Mouse (Mus musculus): ENCODE results near the gene Rsg1. TPM values are rescaled to one million over a fixed set of nuclear protein-coding genes. Genes with fewer than 3 reads are reported as not detected.

Gene Rsg1
- polyA plus RNA-seq, 1 experiment = 2.9 TPM

DNA sequence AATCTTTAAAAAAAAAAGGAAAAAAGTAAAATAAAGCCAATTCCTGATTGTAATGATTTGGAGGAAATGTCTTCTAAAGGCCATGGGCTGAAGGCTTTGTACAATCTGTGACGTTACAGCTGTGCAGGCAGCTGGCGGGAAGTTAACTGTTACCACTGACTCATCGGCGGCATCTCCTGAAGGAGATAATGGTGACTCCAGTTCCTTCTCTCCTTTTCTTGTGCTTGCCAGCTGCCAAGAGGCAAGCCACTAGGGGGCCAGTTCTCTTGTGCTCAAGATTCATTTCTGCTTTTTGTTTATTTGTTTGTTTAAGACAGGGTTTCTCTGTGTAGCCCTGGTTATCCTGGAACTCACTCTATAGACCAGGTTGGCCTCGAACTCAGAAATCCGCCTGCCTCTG is 55.3 kb downstream of the Rsg1 start:
- no peaks in the 10 kb centered on the region for H3K27me3 ChIP-seq (ENCODE audit: control insufficient read depth, insufficient read depth, low read length)
- H3K4me1 ChIP-seq (ENCODE audit: control insufficient read depth, insufficient read depth, low read length) = peaks cover 9% of the 10 kb centered on the region
- no peak for TF ChIP-seq CTCF (IDR thresholded peaks at IDR 0.05; ENCODE audit: control insufficient read depth, insufficient read depth, insufficient replicate concordance, low read depth, low read length)
- no peak for TF ChIP-seq POLR2A (IDR thresholded peaks at IDR 0.05; ENCODE audit: control insufficient read depth, low read depth, low read length)
- no peak overlapping the region for H3K27ac ChIP-seq (ENCODE audit: control insufficient read depth, insufficient read depth, low read depth, low read length)
- H3K36me3 ChIP-seq (ENCODE audit: control insufficient read depth, insufficient read depth, low read length) = no peaks in the 10 kb centered on the region
- H3K4me3 ChIP-seq (ENCODE audit: control insufficient read depth, low read depth, low read length) = no peak overlapping the region

DNA sequence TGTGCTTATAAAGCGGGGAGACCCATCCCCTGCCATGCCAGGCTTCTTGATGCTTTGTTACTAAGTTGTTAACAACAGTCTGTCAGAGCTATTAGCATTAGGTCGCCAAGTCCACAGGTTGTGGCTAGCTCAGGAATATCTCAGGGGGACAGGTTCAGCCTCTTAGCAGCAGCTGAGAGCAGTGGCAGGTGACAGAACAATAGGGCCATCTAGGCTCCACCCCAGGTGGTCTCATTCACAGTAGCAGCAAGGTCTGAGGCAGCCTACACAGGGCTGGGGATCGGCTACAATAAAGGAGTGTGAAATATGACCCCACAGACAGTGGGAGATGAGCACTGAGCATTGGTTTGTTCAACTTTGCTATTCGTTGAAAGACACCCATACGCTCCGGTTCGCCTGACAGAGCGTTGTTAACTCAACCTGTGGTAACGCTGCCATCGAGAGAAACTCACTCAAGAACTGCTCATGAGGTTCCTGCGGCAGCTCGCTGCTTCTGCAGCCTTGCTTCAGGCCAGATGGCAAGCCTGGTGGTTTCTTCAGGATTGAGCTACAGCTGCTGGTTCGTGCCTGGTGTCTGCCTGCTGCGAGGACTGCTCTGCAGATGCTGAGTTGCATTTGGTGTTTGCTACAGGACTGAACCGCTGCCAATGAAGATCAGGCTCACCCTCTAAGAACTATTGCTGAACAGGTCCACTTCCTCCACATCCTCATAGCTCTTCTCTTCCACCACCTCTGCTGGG is 56.6 kb downstream of the Rsg1 start:
- Histone ChIP-seq H3K4me1 (ENCODE audit: control insufficient read depth, insufficient read depth, low read length) (peaks cover 9% of the 10 kb centered on the region), H3K36me3 (ENCODE audit: control insufficient read depth, insufficient read depth, low read length) (no peaks in the 10 kb centered on the region), H3K27me3 (ENCODE audit: control insufficient read depth, insufficient read depth, low read length) (no peaks in the 10 kb centered on the region), H3K4me3 (ENCODE audit: control insufficient read depth, low read depth, low read length) (no peak overlapping the region), H3K27ac (ENCODE audit: control insufficient read depth, insufficient read depth, low read depth, low read length) (no peak overlapping the region)
- no peak for TF ChIP-seq CTCF (IDR thresholded peaks at IDR 0.05; ENCODE audit: control insufficient read depth, insufficient read depth, insufficient replicate concordance, low read depth, low read length)
- no peak for TF ChIP-seq POLR2A (IDR thresholded peaks at IDR 0.05; ENCODE audit: control insufficient read depth, low read depth, low read length)

- peak; percentile 15; the same call in 1 of the 2 replicates for TF ChIP-seq CTCF (IDR thresholded peaks at IDR 0.05; ENCODE audit: control insufficient read depth, insufficient read depth, insufficient replicate concordance, low read depth, low read length)
- TF ChIP-seq POLR2A (IDR thresholded peaks at IDR 0.05; ENCODE audit: control insufficient read depth, low read depth, low read length) = no peak
- Histone ChIP-seq H3K4me3 (ENCODE audit: control insufficient read depth, low read depth, low read length) (no peak overlapping the region), H3K4me1 (ENCODE audit: control insufficient read depth, insufficient read depth, low read length) (peaks cover 9% of the 10 kb centered on the region), H3K36me3 (ENCODE audit: control insufficient read depth, insufficient read depth, low read length) (no peaks in the 10 kb centered on the region), H3K27ac (ENCODE audit: control insufficient read depth, insufficient read depth, low read depth, low read length) (no peak overlapping the region), H3K27me3 (ENCODE audit: control insufficient read depth, insufficient read depth, low read length) (no peaks in the 10 kb centered on the region)
These were observed 57.5 kb downstream of the Rsg1 start for GRCm38 (mm10) chr4:141271228-141271627.

- no peak overlapping the region for H3K4me3 ChIP-seq (ENCODE audit: control insufficient read depth, low read depth, low read length)
- H3K36me3 ChIP-seq (ENCODE audit: control insufficient read depth, insufficient read depth, low read length) = no peaks in the 10 kb centered on the region
- no peaks in the 10 kb centered on the region for H3K27me3 ChIP-seq (ENCODE audit: control insufficient read depth, insufficient read depth, low read length)
- TF ChIP-seq CTCF (IDR thresholded peaks at IDR 0.05; ENCODE audit: control insufficient read depth, insufficient read depth, insufficient replicate concordance, low read depth, low read length) = no peak
- TF ChIP-seq POLR2A (IDR thresholded peaks at IDR 0.05; ENCODE audit: control insufficient read depth, low read depth, low read length) = no peak
- H3K4me1 ChIP-seq (ENCODE audit: control insufficient read depth, insufficient read depth, low read length) = peaks cover 9% of the 10 kb centered on the region
- H3K27ac ChIP-seq (ENCODE audit: control insufficient read depth, insufficient read depth, low read depth, low read length) = no peak overlapping the region
These were observed 58.0 kb downstream of the Rsg1 start for GRCm38 (mm10) chr4:141271721-141272120.

GRCm38 (mm10) chr4:141272878-141273277 is 59.1 kb downstream of the Rsg1 start:
- H3K36me3 ChIP-seq (ENCODE audit: control insufficient read depth, insufficient read depth, low read length) = no peaks in the 10 kb centered on the region
- peak overlapping the region; percentile 54 for H3K4me3 ChIP-seq (ENCODE audit: control insufficient read depth, low read depth, low read length)
- peaks cover 7% of the 10 kb centered on the region for H3K4me1 ChIP-seq (ENCODE audit: control insufficient read depth, insufficient read depth, low read length)
- H3K27me3 ChIP-seq (ENCODE audit: control insufficient read depth, insufficient read depth, low read length) = no peaks in the 10 kb centered on the region
- TF ChIP-seq CTCF (IDR thresholded peaks at IDR 0.05; ENCODE audit: control insufficient read depth, insufficient read depth, insufficient replicate concordance, low read depth, low read length) (no peak), POLR2A (IDR thresholded peaks at IDR 0.05; ENCODE audit: control insufficient read depth, low read depth, low read length) (no peak)
- no peak overlapping the region for H3K27ac ChIP-seq (ENCODE audit: control insufficient read depth, insufficient read depth, low read depth, low read length)

GRCm38 (mm10) chr4:141273296-141273695 is 59.5 kb downstream of the Rsg1 start:
- Histone ChIP-seq H3K4me1 (ENCODE audit: control insufficient read depth, insufficient read depth, low read length) (peaks cover 7% of the 10 kb centered on the region), H3K27ac (ENCODE audit: control insufficient read depth, insufficient read depth, low read depth, low read length) (no peak overlapping the region), H3K36me3 (ENCODE audit: control insufficient read depth, insufficient read depth, low read length) (no peaks in the 10 kb centered on the region), H3K4me3 (ENCODE audit: control insufficient read depth, low read depth, low read length) (peak overlapping the region; percentile 54), H3K27me3 (ENCODE audit: control insufficient read depth, insufficient read depth, low read length) (no peaks in the 10 kb centered on the region)
- peak; percentile 33; the same call in 1 of the 2 replicates for TF ChIP-seq POLR2A (IDR thresholded peaks at IDR 0.05; ENCODE audit: control insufficient read depth, low read depth, low read length)
- TF ChIP-seq CTCF (IDR thresholded peaks at IDR 0.05; ENCODE audit: control insufficient read depth, insufficient read depth, insufficient replicate concordance, low read depth, low read length) = peak; percentile 99

- H3K27ac ChIP-seq (ENCODE audit: control insufficient read depth, insufficient read depth, low read depth, low read length) = no peak overlapping the region
- TF ChIP-seq POLR2A (IDR thresholded peaks at IDR 0.05; ENCODE audit: control insufficient read depth, low read depth, low read length) (no peak), CTCF (IDR thresholded peaks at IDR 0.05; ENCODE audit: control insufficient read depth, insufficient read depth, insufficient replicate concordance, low read depth, low read length) (no peak)
- no peaks in the 10 kb centered on the region for H3K36me3 ChIP-seq (ENCODE audit: control insufficient read depth, insufficient read depth, low read length)
- peaks cover 9% of the 10 kb centered on the region for H3K4me1 ChIP-seq (ENCODE audit: control insufficient read depth, insufficient read depth, low read length)
- H3K4me3 ChIP-seq (ENCODE audit: control insufficient read depth, low read depth, low read length) = no peak overlapping the region
- no peaks in the 10 kb centered on the region for H3K27me3 ChIP-seq (ENCODE audit: control insufficient read depth, insufficient read depth, low read length)
These were observed 61.0 kb downstream of the Rsg1 start for GRCm38 (mm10) chr4:141274485-141275341.

Other genes starting within 250 kb of the Rsg1 start
- 40.8 and 41.6 TPM in 2 replicates for gene Atp13a2, start 227.1 kb upstream of the Rsg1 start, polyA plus RNA-seq (2012; rRNA removed)
- gene Mfap2, start 203.5 kb upstream of the Rsg1 start, polyA plus RNA-seq (2012; rRNA removed) = 2.3 and 4.7 TPM in 2 replicates
- 12.5 and 15.8 TPM in 2 replicates for gene Crocc, start 153.4 kb upstream of the Rsg1 start, polyA plus RNA-seq (2012; rRNA removed)
- 27.3 and 30.1 TPM in 2 replicates for gene Necap2, start 135.6 kb upstream of the Rsg1 start, polyA plus RNA-seq (2012; rRNA removed)
- 518 and 561 TPM in 2 replicates for gene Spata21, start 125.6 kb upstream of the Rsg1 start, polyA plus RNA-seq (2012; rRNA removed)
- gene Szrd1, start 74.2 kb upstream of the Rsg1 start, polyA plus RNA-seq (2012; rRNA removed) = 8.2 and 8.6 TPM in 2 replicates
- gene Fbxo42, start 66.0 kb upstream of the Rsg1 start, polyA plus RNA-seq (2012; rRNA removed) = 10.7 and 11.0 TPM in 2 replicates
- gene Arhgef19, start 25.5 kb downstream of the Rsg1 start, polyA plus RNA-seq (2012; rRNA removed) = 0.65 and 1.3 TPM in 2 replicates
- 0.75 and 0.83 TPM in 2 replicates for gene Epha2, start 87.3 kb downstream of the Rsg1 start, polyA plus RNA-seq (2012; rRNA removed)
- 7.9 and 12.3 TPM in 2 replicates for gene Fam131c, start 154.3 kb downstream of the Rsg1 start, polyA plus RNA-seq (2012; rRNA removed)
- gene Clcnka, start 184.8 kb downstream of the Rsg1 start, polyA plus RNA-seq (2012; rRNA removed) = 0.14 and 1.3 TPM in 2 replicates
- gene Clcnkb, start 202.1 kb downstream of the Rsg1 start, polyA plus RNA-seq (2012; rRNA removed) = 0.68 and 1.2 TPM in 2 replicates
- gene Hspb7, start 206.8 kb downstream of the Rsg1 start, polyA plus RNA-seq (2012; rRNA removed) = 24.6 and 24.7 TPM in 2 replicates
- 0.67 TPM in 2 replicates for gene Srarp, start 222.1 kb downstream of the Rsg1 start, polyA plus RNA-seq (2012; rRNA removed)
- 24.6 and 28.4 TPM in 2 replicates for gene Zbtb17, start 230.7 kb downstream of the Rsg1 start, polyA plus RNA-seq (2012; rRNA removed)